Mouse (Mus musculus): ENCODE measurements around the gene Tspoap1.
A peak's percentile ranks its signal among the peaks of the same experiment; 100 is the strongest.

Tspoap1 gene

DNA sequence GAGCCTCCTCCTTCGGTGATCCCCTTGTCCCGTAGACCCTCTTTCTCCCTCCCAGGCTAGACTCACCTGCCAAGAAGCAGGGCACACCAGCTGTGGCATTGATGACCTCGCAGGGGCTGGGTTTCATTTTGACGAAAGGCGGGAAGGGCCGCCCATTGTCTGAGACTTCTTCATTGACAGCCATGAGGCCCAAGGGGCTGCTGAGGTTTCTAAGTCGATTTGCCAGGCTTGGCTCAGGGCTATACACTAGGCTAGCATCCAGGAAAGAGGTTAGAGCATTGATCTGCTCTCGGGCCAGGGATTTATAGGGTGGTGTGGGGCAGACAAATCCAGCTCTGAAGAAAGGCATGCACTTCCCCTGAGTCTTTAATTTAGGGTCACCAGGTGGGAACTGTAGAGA, 54.5 kb downstream of the Tspoap1 start:
- no peak for DNase-seq (ENCODE audit: low spot score)

DNA sequence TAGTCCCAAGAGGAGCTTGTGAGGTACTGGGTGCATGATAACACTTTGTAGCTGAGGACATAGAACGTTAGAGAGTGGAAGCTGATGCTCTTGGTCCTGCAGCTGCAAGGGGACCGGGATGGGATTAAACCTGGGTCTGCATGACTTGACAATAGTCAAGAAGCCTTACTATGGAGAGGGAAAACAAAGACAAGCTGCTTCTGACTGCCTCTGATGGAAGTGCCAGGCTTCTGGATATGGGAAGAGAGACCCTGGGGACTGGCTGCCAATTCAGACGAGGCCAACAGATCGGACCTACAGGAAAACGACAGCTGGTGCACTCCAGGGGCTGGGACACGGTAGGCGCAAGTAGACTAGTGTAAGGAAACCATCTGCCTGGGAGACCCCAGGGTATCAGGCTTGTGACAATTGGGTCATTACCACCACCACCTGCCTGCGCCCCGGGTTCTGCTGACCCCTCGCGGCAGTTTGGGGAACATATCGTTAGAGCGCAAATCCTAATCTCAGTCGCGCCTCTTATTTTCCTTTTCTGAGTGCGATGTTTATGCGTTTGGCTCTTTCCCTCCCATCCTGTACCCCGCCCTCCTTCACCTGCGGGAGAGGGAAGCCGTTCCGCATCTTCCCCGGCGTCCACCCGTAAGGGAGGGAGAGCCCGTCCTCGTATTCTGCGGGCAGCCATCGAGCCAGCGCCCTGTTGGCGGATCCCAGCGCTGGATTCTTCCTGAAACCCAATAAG, 56.5 kb downstream of the Tspoap1 start:
- DNase-seq (ENCODE audit: low spot score): peak; percentile 22

DNA sequence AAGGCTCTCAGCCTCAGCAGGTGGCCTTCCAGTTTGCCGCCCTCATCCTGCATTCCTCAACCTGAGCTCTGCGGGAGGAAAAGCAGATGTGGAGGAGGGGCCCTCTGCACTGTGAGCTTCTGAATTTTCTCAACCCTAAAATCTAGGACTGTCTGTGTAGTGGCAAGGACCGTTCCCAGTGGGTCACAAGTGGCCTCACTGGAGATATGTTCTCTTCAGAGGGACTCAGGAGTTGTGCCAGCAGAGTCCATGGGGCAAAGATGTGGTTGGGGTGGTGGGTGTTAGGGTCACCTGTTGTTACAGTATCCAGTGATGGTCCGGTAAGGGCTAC, 57.1 kb downstream of the Tspoap1 start:
- DNase-seq (ENCODE audit: low spot score): no peak

DNA sequence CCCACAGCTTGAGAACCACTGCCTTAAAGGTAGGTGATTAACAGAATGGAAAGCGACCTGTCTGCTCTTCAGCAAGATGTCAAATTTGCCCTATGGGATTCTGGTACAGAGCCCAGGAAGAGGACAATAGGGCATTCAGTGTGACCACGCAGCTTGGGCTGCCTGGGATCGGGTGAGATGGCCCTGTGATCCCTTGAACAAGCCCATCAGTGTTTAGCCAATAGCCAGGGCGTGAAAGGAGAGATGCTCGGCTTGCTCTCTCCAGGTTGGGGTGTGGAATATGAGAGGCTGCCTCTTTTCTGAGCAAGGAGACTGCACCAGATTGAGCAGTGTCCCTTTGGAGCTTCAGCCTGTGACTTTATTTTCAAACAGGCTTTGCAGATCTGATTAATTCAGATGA, 61.2 kb downstream of the Tspoap1 start:
- DNase-seq (ENCODE audit: low spot score): no peak

DNA sequence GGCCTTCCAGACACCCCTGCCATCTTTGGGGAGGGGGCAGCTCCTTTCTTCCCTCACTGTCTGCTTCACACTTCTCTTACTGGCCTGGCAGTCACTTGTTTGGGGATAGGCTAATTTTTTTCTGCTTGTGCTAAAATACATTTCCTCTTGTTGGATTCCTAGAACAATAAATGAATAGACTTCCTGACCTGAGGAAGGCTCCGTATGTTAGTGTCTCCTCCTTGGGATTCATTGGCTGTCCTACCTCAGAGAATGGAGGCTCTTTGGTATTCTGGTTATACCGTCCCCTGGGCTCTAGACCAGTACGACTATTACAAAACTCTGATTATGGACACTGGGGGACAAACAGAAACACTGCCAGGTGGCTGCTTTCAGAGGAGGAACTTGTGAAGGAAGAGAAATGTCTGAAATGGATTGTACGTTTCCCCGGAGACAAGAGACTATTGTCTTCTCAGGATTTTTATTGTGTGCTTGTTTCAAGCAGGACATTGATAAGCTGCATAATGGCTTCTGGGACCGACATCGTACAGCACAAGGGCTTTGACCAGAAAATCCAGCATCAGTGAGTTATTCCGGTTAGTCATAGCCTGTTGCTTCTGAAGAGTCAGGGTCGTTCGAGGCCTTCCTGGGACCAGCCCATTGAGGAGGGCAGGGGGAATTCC, 68.0 kb downstream of the Tspoap1 start, which contains the start of gene Lpo:
Lpo (minus strand) TSS at position 51 of the 662 bp plus-strand sequence.
- DNase-seq (ENCODE audit: low spot score): no peak
